Mouse (Mus musculus) G1E (cell line): ENCODE data around the gene Magi1. TPM values are rescaled to one million over a fixed set of nuclear protein-coding genes. Genes with fewer than 3 reads are reported as not detected.

Source experiments
- ATAC-seq: 2 replicates; pipeline ENCODE4 v1.8.0; 2016; ENCODE audit warnings: mild to moderate bottlenecking; ENCODE audit not compliant: insufficient number of reproducible peaks, poor library complexity, low FRiP score, severe bottlenecking; ENCODE audit errors: extremely low read depth
- DNase-seq: peaks from one replicate; pipeline ENCODE4 v3.0.0; 2012; ENCODE audit warnings: low spot score
- H3K27me3 ChIP-seq: 2 replicates; pipeline ENCODE4 v1.6.1; 2012; ENCODE audit warnings: mild to moderate bottlenecking, low read length, inconsistent platforms; ENCODE audit not compliant: insufficient read depth
- H3K36me3 ChIP-seq: replicated peaks from 2 replicates; pipeline ENCODE3; 2012; ENCODE audit warnings: mild to moderate bottlenecking, inconsistent platforms
- H3K4me1 ChIP-seq: 2 replicates; pipeline ENCODE4 v1.6.1; 2012; ENCODE audit warnings: low read depth, low read length, inconsistent platforms, mixed read lengths; ENCODE audit not compliant: insufficient read depth
- H3K4me3 ChIP-seq: 2 replicates; pipeline ENCODE4 v1.5.1; 2012; ENCODE audit warnings: low read depth, mild to moderate bottlenecking, inconsistent platforms, low read length, moderate library complexity, mixed read lengths
- H3K9me3 ChIP-seq: replicated peaks from 2 replicates; pipeline ENCODE4 v1.6.1; 2012; ENCODE audit warnings: inconsistent platforms
- CTCF ChIP-seq: IDR thresholded peaks from 2 replicates; pipeline ENCODE4 v1.5.1; 2012; ENCODE audit warnings: low read depth, low read length, inconsistent platforms, mixed read lengths
- GATA1 ChIP-seq: IDR thresholded peaks from 2 replicates; pipeline ENCODE4 v1.6.1; 2012; ENCODE audit warnings: borderline replicate concordance, low read length, inconsistent platforms, mixed read lengths
- GATA2 ChIP-seq: IDR thresholded peaks from 2 replicates; pipeline ENCODE4 v1.6.1; 2012; ENCODE audit warnings: low read depth, low read length, inconsistent platforms, borderline replicate concordance
- POLR2AphosphoS5 ChIP-seq: IDR thresholded peaks from 2 replicates; pipeline ENCODE4 v1.6.1; 2012; ENCODE audit warnings: low read depth, low read length, inconsistent platforms; ENCODE audit not compliant: insufficient replicate concordance
- TAL1 ChIP-seq: conservative IDR thresholded peaks from 2 replicates; pipeline ENCODE4 v1.6.1; 2012; ENCODE audit warnings: low read depth, low read length, inconsistent platforms, mixed read lengths
- polyA plus RNA-seq: library from polyadenylated mRNA; stranded (reverse); fragments of >175 nt; gene quantifications from 2 replicates; pipeline ENCODE4 v1.2.3, GENCODE M21; 2012
- total RNA-seq, 2 experiments: library from RNA; stranded (forward) in 1 of 2; stranded (reverse) in 1 of 2; fragments of 200-1000 nt in 1 of 2; fragments of >200 nt in 1 of 2; fragmentation: Nextera tagmentation in 1 of 2; gene quantifications; 2 replicates each; pipeline ENCODE4 v1.2.3; 2014 to 2017

The Magi1 gene
- total and polyA plus RNA-seq, 3 experiments = 0.21 to 10.0 (median 1.6) TPM

- Histone ChIP-seq H3K36me3 (no peaks in the 10 kb centered on the region), H3K27me3 (no peaks in the 10 kb centered on the region), H3K9me3 (peaks cover 6% of the 10 kb centered on the region; the same call in 1 of the 2 replicates), H3K4me1 (no peaks in the 10 kb centered on the region), H3K4me3 (no peak overlapping the region)
- TF ChIP-seq GATA1 (no peak), TAL1 (no peak), GATA2 (no peak), CTCF (no peak), POLR2AphosphoS5 (no peak)
- DNase-seq (no peak), ATAC-seq (no peak)
Observed at GRCm38 (mm10) chr6:94122566-94123150, 161.1 kb downstream of the Magi1 start.

DNA sequence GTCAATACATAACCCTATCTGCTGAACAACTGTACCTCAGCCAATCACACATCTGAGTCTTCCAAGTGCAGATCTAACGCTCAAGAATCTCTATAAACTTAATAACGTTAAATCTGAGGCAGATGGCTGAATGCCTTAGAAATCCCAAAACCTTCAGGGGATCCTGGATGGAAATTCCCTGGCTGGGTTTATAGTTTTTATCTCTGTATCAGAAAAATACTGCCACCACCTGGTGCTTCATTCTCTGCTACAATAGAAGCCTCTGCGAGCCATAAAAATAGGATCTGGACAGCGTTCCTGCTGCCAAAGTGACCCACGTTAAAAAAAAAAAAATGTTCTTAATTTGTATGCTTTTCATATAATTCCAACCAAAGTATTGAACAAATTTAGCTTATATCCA, 162.2 kb downstream of the Magi1 start:
- Histone ChIP-seq H3K4me3 (no peak overlapping the region), H3K27me3 (no peaks in the 10 kb centered on the region), H3K9me3 (peaks cover 6% of the 10 kb centered on the region; the same call in 1 of the 2 replicates), H3K36me3 (no peaks in the 10 kb centered on the region), H3K4me1 (no peaks in the 10 kb centered on the region)
- ATAC-seq = no peak
- no peak for DNase-seq
- no peak for TF ChIP-seq CTCF

- TF ChIP-seq GATA1 (no peak), TAL1 (no peak), POLR2AphosphoS5 (no peak), CTCF (no peak), GATA2 (no peak)
- no peaks in the 10 kb centered on the region for H3K27me3 ChIP-seq
- no peaks in the 10 kb centered on the region for H3K36me3 ChIP-seq
- peaks cover 8% of the 10 kb centered on the region; the same call in 1 of the 2 replicates for H3K9me3 ChIP-seq
- H3K4me1 ChIP-seq = no peaks in the 10 kb centered on the region
- no peak for ATAC-seq
- no peak for DNase-seq
- H3K4me3 ChIP-seq = no peak overlapping the region
Observed at GRCm38 (mm10) chr6:94116434-94117432, 167.0 kb downstream of the Magi1 start.

- TF ChIP-seq POLR2AphosphoS5 = no peak
- TF ChIP-seq TAL1 = no peak
- no peak for TF ChIP-seq GATA1
- no peak for TF ChIP-seq GATA2
- no peak for TF ChIP-seq CTCF
- ATAC-seq (no peak), DNase-seq (no peak)
- H3K4me1 ChIP-seq = no peaks in the 10 kb centered on the region
- H3K9me3 ChIP-seq = 0 out of 2 replicates have a peak, but pooled peaks cover 2% of the 10 kb centered on the region
- H3K36me3 ChIP-seq = no peaks in the 10 kb centered on the region
- H3K27me3 ChIP-seq = no peaks in the 10 kb centered on the region
- no peak overlapping the region for H3K4me3 ChIP-seq
Observed at GRCm38 (mm10) chr6:94111833-94112232, 171.9 kb downstream of the Magi1 start.

GRCm38 (mm10) chr6:94107401-94108107, 176.2 kb downstream of the Magi1 start:
- TF ChIP-seq GATA1 (no peak), POLR2AphosphoS5 (no peak), TAL1 (no peak), GATA2 (no peak), CTCF (no peak)
- H3K36me3 ChIP-seq = no peaks in the 10 kb centered on the region
- no peaks in the 10 kb centered on the region for H3K27me3 ChIP-seq
- no peaks in the 10 kb centered on the region for H3K9me3 ChIP-seq
- ATAC-seq (no peak), DNase-seq (no peak)
- H3K4me1 ChIP-seq = no peaks in the 10 kb centered on the region
- H3K4me3 ChIP-seq = no peak overlapping the region

DNA sequence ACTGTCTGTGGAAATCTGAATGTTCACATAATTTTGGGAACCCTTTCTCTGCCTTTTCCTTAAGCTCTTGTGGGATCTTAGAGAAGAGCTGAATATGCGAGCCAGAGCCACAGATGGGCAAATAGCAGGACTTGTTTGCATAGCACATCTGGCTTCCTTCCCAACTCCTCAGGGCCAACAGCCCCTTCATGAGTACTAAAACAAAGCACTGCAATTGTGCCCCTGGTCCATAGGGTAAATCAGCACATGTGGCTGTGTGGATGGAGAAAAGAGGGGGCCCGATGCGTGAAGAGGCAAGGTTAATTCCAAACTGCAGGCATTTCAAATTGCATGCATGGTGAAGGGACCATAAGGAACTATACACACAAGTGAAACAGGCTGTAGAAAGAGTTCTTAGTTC, 180.1 kb downstream of the Magi1 start:
- ATAC-seq (no peak), DNase-seq (no peak)
- Histone ChIP-seq H3K9me3 (no peaks in the 10 kb centered on the region; the same call in 1 of the 2 replicates), H3K27me3 (no peaks in the 10 kb centered on the region), H3K4me3 (no peak overlapping the region), H3K4me1 (no peaks in the 10 kb centered on the region), H3K36me3 (no peaks in the 10 kb centered on the region)
- TF ChIP-seq TAL1 = no peak
- TF ChIP-seq GATA1 = no peak
- TF ChIP-seq POLR2AphosphoS5 = no peak
- TF ChIP-seq GATA2 = no peak
- TF ChIP-seq CTCF = no peak
